Mouse (Mus musculus) embryo, embryonic 10.5 days (tissue): ENCODE measurements around the gene Rundc1.
"Not testable (repeated sequence)": the region's sequence is repeated elsewhere in the genome, so short reads cannot be mapped to it uniquely, and the experiment has no call there.

ENCODE experiments used
- DNase-seq: peaks from one replicate; pipeline ENCODE4 v3.0.0-alpha.2; 2015; ENCODE audit warnings: low spot score

Gene Rundc1

DNA sequence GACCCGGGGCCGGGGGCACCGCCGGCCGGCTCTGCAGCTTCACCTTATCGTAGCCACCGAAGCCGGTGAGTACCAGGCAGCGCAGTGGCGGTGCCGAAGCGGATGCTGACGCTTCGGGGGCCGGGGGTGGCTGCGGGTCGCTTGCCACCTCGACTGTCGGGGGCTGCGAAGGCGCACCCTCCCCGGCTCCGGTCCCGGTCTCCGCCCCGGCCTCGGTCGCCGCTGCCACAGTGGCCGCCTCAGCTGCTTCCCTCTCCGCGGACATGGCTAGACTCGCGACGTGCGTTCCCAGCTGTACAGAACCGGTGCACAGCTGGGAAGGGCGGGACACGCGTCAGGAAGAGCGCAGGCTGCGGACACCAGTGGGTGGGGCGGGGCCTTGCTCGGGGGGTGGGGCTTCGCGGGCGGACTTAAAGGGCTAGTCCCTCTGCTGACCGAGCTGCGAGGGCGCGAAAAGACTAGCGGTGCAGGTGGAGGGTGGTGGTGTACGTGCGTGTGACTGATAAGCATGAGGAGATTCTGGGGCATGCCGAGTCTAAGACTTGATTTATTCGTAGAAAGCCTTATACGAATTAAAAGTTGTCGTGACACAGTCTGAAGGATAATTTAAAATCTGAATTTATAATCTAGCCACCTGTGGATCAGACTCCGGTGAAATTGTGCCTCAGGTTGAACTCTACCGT is 41.1 kb downstream of the Rundc1 start, which contains the start of gene Vat1:
Gene Vat1, minus strand, starts transcription at position 362 of the 683 bp plus-strand sequence.
- DNase-seq = peak; percentile 71

DNA sequence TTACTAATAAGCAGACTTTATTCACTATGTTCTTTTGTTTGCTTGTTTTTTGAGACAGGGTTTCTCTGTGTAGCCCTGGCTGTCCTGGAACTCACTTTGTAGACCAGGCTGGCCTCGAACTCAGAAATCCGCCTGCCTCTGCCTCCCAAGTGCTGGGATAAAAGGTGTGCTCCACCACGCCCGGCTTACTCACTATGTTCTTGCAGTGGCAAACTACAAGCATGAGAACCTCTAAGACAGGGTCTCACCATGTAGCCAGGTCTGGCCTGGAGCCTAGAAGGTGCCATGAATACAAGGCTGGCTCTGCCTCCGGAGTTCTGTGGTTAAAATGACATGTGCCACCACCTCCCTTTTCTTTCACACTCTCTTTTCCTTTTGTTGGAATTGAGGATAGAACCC is 41.7 kb downstream of the Rundc1 start:
- DNase-seq = not testable (repeated sequence)

DNA sequence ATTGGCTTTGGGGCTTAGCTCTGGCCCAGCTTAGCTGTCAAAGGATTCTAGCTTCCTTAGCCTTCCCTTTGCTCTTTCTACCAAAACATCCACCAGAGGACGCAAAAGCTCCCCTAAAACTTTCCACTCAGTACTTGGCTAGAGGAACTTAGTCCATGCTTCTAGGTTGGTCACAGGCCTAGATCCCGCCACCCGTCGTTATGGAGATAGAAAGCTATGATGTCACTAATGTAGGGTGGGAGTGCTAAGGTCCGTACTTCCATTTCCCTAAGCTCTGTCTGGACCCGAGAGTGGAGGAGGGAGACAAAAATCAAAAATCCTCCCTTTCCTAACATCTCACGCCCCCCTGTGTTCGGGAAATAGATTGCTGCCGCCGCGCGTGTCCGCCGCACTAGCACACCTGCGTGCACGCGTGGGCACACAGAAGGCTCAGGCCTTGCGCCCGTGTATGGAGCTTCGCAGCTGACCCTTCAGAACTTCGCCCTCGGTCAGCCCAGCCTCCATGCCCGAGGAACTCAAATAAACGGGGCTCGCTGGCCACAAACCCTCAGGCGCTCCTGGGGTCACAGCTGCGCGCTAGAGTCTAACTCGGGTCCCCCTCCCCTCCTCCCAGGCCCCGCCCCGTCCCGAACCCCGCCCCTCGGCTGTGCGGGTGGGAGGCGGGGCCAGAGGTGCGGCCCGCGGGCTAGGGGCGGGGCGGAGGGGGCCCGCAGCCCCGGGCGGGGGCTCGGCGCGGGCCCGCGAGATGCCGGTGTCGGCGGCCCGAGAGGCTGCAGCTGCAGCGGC is 42.8 kb downstream of the Rundc1 start:
- peak; percentile 90 for DNase-seq

DNA sequence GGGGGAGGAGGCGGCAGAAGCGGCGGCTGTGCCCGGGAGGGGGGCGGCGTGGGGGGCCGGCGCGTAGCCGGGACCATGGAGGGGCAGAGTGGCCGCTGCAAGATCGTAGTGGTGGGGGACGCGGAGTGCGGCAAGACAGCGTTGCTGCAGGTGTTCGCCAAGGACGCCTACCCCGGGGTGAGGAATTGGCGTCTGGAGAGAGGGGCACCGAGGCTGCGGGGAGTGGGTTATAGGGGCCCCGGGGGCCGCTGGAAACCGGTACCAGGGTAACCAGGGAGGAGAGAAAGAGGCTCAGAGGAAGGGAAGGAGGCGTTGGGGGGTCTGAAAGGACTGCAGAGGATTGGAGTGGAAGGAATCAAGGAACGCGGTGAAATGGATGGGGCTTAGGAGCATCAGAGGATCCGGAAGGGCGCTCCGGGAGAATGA is 43.4 kb downstream of the Rundc1 start:
- DNase-seq = peak; percentile 63

DNA sequence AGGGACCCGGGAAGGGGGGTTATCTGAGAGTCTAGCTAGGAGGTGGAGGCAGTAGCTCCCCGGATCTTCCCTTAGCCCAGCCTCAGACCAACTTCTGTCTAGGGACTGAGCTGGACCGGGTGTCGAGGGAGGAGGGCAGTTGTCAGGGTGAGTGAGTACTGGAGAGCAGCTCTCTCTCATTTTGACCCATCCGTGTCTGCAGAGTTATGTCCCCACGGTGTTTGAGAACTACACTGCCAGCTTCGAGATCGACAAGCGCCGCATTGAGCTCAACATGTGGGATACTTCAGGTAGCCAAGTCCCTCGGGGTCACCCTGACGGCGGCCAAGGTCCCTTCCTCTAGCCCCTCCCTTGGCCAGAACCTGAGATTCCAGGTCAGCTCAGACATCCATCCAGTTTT is 43.8 kb downstream of the Rundc1 start:
- no peak for DNase-seq

DNA sequence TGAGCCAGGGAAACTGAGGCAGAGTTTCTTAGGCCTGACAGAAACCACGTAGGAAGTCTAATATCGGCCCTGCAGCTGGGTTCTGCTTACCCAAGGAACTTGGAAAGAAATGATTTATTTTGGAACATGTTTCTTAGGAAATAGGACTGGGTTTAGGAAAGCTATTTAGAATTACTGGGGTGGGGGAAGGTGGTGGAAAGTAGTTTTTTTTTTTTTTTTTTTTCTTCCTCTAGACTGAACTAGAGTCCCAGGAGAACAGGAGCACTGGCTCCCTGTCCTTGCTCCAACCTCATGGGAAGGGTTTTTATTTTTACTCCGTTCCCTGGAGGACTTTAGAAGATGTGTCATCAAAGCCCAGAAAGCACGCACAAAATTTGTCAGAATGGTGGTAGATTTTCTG is 44.3 kb downstream of the Rundc1 start:
- DNase-seq = no peak

DNA sequence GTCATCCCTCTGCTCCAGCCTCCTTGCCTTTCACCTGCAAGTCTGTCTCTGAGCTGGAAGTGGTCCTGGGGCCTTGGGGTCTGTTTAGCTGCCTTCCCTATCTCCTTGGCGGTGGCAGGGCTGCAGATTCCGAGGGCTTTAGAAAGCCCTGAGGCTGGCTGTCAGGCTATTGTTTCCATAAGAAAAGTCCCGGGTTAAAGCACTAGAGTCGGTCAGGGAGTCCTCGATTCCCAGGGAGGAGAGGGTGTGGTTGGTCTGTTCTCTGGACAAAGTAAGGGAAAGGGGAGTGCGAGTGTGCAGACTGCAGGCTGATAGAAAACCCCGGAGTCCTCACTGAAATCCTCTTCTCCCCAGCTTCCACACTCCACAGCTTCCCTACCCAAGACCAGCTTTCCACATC is 45.3 kb downstream of the Rundc1 start:
- no peak for DNase-seq

DNA sequence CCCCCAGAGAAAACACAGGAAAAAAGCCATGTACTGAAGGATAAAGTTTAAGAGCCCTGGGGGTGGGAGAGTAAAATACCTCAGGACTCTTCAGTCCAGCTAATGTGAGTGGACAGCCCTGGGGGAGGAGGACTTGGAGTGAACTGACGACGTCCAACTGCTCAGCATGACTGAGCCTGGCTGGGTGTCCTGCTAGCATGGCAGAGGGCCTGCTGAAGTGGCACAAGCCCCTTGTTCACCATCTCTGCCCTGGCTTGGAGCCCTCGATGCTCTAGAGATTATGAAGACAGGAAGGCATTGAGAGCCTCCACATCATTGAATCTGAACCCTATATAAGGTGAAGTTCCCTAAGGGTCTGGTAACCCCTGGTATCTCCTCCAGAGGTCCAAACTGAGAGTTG is 47.0 kb downstream of the Rundc1 start:
- DNase-seq = no peak

DNA sequence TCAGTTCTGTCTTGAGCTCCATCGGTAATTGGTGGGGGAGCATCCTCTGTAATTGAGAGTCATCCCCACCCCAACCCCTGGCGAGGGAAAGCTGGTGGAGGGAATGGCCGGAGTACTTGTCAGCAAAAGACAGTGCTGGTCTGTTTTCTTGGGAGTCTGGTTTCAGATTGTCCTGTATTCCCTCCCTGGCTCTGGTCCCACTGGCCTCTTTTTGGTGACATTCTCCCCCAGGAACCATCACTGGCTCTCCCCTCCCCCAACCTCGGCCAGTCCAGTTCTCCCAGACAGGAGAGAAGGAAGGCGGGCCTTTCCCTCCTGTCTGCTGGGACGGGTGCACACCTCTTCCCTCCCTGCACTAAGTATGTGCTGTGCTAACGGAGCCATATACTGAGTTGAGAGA is 47.5 kb downstream of the Rundc1 start:
- DNase-seq = no peak

DNA sequence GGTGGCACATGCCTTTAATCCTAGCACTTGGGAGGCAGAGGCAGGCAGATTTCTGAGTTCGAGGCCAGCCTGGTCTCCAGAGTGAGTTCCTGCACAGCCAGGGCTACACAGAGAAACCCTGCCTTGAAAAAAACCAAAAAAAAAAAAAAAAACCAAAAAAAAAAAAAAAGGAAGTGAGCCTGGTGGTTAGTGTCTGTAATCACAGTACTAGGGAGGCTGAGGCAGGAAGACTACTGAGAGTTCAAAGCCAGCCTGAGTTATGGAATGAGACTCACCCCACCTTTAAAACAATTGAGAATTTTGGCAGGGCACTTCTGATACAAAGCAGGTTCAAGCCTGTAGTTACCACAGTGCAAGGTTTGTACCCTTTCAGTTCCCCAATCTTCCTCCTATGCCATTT is 48.8 kb downstream of the Rundc1 start:
- DNase-seq = not testable (repeated sequence)

DNA sequence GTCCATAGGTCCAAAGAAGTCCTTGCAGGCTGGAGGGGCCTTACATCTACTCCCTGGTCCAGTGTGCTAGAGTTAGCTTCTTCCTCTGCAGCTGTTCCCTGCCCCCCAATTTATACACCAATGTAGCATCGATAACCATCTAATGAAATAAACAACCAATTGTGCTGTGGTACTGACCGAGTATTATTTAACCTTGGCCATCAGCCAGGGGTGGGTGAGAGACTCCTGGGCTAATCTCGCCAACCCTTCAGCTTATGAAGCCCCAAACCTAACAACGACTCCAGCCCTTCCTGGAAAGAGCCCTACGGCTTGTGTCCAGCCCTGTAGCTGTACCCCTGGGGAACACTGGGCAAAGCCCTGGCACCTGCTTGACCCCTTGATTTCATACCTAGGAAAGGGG is 49.4 kb downstream of the Rundc1 start:
- DNase-seq = no peak

DNA sequence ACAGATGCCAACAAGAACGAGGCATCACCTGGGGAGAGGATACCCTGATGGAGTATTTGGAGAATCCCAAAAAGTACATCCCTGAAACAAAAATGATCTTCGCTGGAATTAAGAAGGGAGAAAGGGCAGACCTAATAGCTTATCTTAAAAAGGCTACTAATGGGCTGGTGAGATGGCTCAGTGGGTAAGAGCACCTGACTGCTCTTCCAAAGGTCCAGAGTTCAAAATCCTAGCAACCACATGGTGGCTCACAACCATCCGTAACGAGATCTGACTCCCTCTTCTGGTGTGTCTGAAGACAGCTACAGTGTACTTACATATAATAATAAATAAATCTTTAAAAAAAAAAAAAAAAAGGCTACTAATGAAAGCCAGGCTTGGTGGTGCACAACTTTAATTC is 51.5 kb downstream of the Rundc1 start:
- DNase-seq = not testable (repeated sequence)

DNA sequence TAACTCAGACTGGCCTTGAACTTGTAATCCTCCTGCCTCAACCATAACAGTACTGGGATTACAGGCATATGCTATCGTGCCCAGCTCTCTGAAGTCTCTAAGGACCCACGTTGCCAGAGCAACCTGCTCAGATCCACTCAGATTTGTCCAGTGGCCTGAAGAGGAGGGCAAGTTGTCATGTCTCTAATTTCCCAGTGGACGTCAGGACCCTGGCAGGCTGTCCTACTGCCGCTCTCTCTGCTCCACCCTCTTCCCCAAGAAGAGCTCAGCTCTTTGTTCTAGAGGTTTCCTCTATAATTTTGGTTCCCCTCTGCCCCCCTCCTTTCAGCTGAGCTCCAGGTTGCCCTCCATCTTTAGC is 52.3 kb downstream of the Rundc1 start:
- peak; percentile 65 for DNase-seq

DNA sequence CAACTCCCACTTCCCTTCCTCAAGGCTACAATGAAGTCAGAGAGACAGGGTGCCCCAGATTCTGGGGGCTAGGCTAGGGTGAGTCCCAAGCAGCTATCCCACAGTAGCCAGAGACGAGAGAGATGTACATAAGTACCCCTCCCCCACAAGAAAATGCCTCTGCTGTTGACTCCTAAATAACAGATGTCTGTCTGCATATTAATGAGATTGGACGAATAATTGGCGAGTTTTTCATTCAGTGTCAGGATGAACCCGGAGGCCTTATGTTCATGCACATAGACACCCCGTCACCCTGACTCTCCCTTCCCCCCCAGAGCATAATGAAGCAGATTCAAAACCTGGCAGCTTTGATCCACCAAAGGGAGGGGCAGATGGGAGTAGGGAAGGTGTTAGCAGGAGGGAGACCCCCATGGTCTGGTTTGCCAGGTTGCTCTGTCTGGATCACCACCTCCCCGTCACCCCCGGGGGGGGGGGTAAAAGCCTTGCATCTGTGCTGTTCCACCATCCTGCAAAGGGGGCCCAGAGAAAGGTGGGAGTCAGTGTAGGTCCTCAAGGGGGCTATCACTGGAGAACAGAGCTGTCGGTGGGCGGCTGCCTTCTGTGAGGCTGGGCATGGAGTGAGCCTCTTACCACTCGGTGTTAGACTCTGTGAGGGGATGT is 52.8 kb downstream of the Rundc1 start:
- DNase-seq = peak; percentile 70

DNA sequence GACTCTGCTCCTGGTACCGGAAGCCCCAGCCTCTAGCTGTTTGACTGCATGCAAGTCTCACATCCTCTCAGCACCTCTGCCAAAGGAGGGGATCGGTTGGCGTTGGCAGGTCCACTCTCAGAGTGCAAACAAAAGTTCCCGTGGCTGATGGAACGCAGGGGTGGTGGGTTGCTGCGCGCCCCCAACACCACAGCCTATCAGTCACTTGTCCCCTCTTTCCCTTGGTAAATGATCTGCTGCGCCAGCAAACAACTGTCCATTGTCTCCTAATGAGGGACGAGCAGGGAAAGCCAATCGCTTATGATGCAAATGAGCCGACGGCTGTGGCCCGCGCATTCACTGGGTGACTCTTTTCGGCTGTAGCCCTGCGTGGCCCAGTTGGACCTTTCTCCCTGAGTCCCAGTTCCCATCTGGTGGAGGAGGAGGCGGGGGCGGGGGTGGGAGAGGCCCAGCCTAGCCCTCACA is 54.3 kb downstream of the Rundc1 start:
- DNase-seq = peak; percentile 82

DNA sequence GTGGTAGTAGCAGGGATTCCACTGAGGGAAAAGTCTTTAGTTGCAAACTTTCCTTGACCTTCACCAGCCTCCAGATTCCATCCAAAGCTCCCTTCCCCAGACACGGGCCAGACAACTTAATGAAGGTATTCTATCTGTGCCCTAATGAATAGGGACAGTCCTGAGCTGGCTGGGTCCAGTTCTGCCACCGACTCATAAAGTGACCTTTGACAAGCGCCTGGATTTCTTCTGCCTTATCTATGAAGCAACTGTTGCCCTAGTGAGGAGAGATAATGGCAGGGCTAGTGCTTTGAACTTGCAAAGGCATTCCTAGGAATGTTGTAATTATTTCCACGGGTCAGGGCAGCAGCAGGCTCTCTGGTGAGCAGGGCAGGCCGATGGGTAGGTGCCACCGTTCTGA is 56.0 kb downstream of the Rundc1 start:
- DNase-seq = no peak

DNA sequence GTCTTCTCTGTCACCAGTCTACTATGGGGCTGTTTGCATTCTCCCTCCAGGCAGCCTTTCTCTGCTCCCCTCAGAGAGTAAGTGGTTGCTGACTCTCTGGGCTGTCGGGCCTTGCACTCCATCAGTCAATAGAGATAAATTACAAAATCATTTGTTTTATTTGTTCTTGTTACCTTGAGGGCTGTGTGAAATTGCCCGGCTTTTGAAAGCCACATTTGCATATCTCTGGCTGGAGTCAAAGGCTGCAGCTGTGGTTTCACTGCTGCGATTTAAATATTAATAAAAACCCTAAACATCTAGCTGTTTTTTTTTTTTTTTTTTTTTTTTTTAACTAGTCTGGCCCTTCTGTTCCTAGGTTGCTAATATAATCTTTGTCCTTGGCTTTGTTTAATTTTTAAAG is 58.9 kb downstream of the Rundc1 start:
- DNase-seq = no peak

DNA sequence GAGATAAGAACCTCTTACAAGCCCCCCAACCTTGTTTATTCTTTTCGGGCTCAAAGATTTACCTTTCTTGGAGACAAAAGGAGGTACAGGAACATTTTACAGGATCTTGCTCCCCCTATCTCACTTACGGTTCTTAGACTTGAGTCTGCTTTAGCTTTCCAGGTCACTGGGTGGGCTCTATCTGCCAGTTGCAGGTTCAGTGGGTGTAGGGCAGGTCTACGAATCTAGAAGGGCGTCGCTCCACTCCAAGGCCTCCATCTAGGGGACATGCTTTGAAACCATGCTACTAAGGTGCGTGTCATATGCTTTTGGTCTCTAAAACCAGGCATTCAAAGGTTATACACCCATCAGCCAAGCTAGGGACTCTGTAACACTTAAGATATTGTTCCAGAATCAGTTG is 59.4 kb downstream of the Rundc1 start:
- no peak for DNase-seq

DNA sequence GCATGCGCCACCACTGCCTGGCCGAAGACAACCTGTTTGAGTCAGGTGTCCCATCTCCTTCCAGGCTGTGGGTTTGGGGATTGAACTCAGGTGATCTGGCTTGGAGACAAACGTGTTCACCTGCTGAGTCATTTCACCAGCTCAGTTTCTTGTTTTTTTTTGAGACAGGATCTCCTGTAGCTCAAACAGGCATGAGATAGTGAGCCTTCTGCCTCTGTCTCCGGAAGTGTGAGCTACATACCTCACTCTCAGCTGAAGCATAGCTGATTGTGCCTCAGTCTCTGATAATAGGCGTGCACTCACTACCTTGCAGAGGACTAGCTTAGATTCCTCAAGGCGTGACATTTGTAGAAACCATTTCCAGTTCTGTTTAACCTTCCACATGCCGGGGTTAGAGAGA is 59.9 kb downstream of the Rundc1 start:
- DNase-seq = no peak
